Mouse (Mus musculus): ENCODE measurements around the gene Pla1a.

DNA sequence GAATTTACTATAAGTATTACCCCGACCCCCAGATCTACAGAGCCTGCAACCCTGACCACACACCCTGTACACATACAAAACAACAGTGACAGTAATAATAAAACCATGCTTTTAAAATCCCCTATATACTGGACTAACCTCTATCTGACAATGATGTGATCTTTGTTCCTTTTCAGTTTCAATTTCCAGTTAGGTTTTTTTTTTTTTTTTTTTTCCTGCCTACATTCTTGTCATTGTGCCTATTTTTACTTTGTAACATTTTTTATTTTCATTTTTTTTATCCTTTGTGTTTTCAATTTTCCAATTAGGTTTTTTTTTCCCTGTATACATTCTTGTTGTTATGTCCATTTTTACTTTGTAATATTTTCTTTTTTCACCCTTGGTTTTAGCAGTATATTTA is 7.1 kb downstream of the Pla1a start:
- TF ChIP-seq POLR2A (IDR thresholded peaks at IDR 0.05; ENCODE audit: control insufficient read depth, low read depth, low read length) = no peak
- TF ChIP-seq CTCF (IDR thresholded peaks at IDR 0.05; ENCODE audit: control insufficient read depth, insufficient read depth, insufficient replicate concordance, low read depth, low read length) = no peak
